In the genomic region with DNA sequence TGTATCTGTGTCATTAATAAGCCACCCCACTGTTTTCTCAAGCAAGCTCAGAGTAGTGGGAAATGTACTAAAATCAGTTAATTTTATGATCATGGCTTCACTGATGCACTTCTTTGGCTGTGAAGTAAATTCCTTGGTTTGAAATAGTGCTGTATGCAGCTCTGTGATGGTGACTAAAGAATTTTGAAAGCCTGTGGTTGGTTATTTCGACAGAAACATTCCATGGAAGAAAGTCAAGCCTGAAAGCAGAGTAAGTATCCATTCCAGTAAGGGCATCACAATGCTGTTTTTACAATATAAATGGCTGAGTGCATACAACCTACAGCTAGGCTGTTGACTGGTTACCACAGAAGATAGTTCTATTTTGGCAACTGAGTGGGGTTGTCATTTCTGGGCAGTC, we compare ENCODE assay signal across 12 mouse cellular contexts.
"Had no signal": no experiment of that assay in that cellular context is flagged by ENCODE, and none has a peak within 500 bp of the region (broad histone marks: within the 10 kb centered on the region; RNA-seq: fewer than 3 reads in every experiment).

No protein-coding gene starts in this region.

- DNase-seq: gastrocnemius, postnatal 14 days; gastrocnemius, postnatal 36 days; heart, adult 11 months; heart, adult 2 months; kidney, adult 11 months; kidney, adult 2 months; kidney, adult 9 months; kidney, postnatal 14 days; kidney, postnatal 36 days; layer of hippocampus, adult 9-11 months; layer of hippocampus, postnatal 36 days; left cerebral cortex, postnatal 4 days had no signal
